Mouse (Mus musculus) R1 (cell line): ENCODE data around the gene Pdlim5.
"Not testable (repeated sequence)": the region's sequence is repeated elsewhere in the genome, so short reads cannot be mapped to it uniquely, and the experiment has no call there.

Experiments used
- DNase-seq: peaks from one replicate; pipeline ENCODE4 v3.0.0-alpha.2; 2018; ENCODE audit warnings: low read depth, low spot score

Pdlim5 gene

GRCm38 (mm10) chr3:142395520-142396193, at the start of gene Pdlim5:
TSS of gene Pdlim5 (minus strand) at chr3:142395696.
- peak; percentile 96 for DNase-seq

GRCm38 (mm10) chr3:142443710-142444043, 48.2 kb upstream of the Pdlim5 start:
- DNase-seq = no peak

GRCm38 (mm10) chr3:142443006-142443709, 47.7 kb upstream of the Pdlim5 start:
- peak; percentile 56 for DNase-seq

GRCm38 (mm10) chr3:142442161-142442560, 46.7 kb upstream of the Pdlim5 start:
- no peak for DNase-seq

- DNase-seq = no peak
Observed at GRCm38 (mm10) chr3:142441142-142441541, 45.6 kb upstream of the Pdlim5 start.

- no peak for DNase-seq
Observed at GRCm38 (mm10) chr3:142440191-142440590, 44.7 kb upstream of the Pdlim5 start.

- no peak for DNase-seq
Observed at GRCm38 (mm10) chr3:142439591-142440093, 44.1 kb upstream of the Pdlim5 start.

- not testable (repeated sequence) for DNase-seq
Observed at GRCm38 (mm10) chr3:142438630-142439029, 43.1 kb upstream of the Pdlim5 start.

- DNase-seq = no peak
Observed at GRCm38 (mm10) chr3:142436824-142437223, 41.3 kb upstream of the Pdlim5 start.

GRCm38 (mm10) chr3:142436212-142436611, 40.7 kb upstream of the Pdlim5 start:
- DNase-seq = no peak

GRCm38 (mm10) chr3:142434786-142435168, 39.3 kb upstream of the Pdlim5 start:
- no peak for DNase-seq

- DNase-seq = peak; percentile 33
Observed at GRCm38 (mm10) chr3:142434127-142434785, 38.8 kb upstream of the Pdlim5 start.

GRCm38 (mm10) chr3:142431481-142431880, 36.0 kb upstream of the Pdlim5 start:
- no peak for DNase-seq

- DNase-seq = no peak
Observed at GRCm38 (mm10) chr3:142430048-142430447, 34.6 kb upstream of the Pdlim5 start.

GRCm38 (mm10) chr3:142426806-142427205, 31.3 kb upstream of the Pdlim5 start:
- no peak for DNase-seq

- DNase-seq = no peak
Observed at GRCm38 (mm10) chr3:142424134-142424533, 28.6 kb upstream of the Pdlim5 start.

GRCm38 (mm10) chr3:142423501-142423917, 28.0 kb upstream of the Pdlim5 start:
- DNase-seq = no peak

- no peak for DNase-seq
Observed at GRCm38 (mm10) chr3:142422229-142422628, 26.7 kb upstream of the Pdlim5 start.

- no peak for DNase-seq
Observed at GRCm38 (mm10) chr3:142421470-142421869, 26.0 kb upstream of the Pdlim5 start.

GRCm38 (mm10) chr3:142417996-142418395, 22.5 kb upstream of the Pdlim5 start:
- no peak for DNase-seq

- DNase-seq = no peak
Observed at GRCm38 (mm10) chr3:142413345-142413885, 17.9 kb upstream of the Pdlim5 start.

GRCm38 (mm10) chr3:142410930-142411329, 15.4 kb upstream of the Pdlim5 start:
- no peak for DNase-seq
